Mouse (Mus musculus): ENCODE data around the gene Tfap4. TPM values are rescaled to one million over a fixed set of nuclear protein-coding genes. Genes with fewer than 3 reads are reported as not detected.

Tfap4 gene
- polyA plus RNA-seq, 1 experiment from 2014 or later, result 13.2 TPM

GRCm38 (mm10) chr16:4517906-4518305 is 41.7 kb downstream of the Tfap4 start:
- Histone ChIP-seq H3K4me3 (replicated peaks; ENCODE audit: low read length) (no peak overlapping the region), H3K9ac (replicated peaks; ENCODE audit: low read depth, low read length) (no peak overlapping the region), H3K9me3 (ENCODE audit: control insufficient read depth, low read length) (no peaks in the 10 kb centered on the region), H3K36me3 (ENCODE audit: control insufficient read depth, insufficient read depth) (no peaks in the 10 kb centered on the region), H3K27me3 (replicated peaks; ENCODE audit: control insufficient read depth, insufficient read depth, low read length) (no peaks in the 10 kb centered on the region), H3K4me2 (ENCODE audit: low read length) (no peak overlapping the region), H3K27ac (ENCODE audit: low read length) (no peak overlapping the region), H3K4me1 (replicated peaks; ENCODE audit: control insufficient read depth, insufficient read depth, low read length) (peaks cover 3% of the 10 kb centered on the region; the same call in 1 of the 2 replicates)
- 84% methylated on average over 2 of the region's 2 CpGs for WGBS
- no peak for ATAC-seq

GRCm38 (mm10) chr16:4514383-4514782 is 45.3 kb downstream of the Tfap4 start:
- no peak for ATAC-seq
- no peak overlapping the region for H3K27ac ChIP-seq (ENCODE audit: low read length)
- no peak overlapping the region for H3K4me3 ChIP-seq (replicated peaks; ENCODE audit: low read length)
- H3K9me3 ChIP-seq (ENCODE audit: control insufficient read depth, low read length), result no peaks in the 10 kb centered on the region
- H3K9ac ChIP-seq (replicated peaks; ENCODE audit: low read depth, low read length), result no peak overlapping the region
- 87% methylated on average over 3 of the region's 3 CpGs for whole genome bisulfite sequencing
- no peaks in the 10 kb centered on the region for H3K36me3 ChIP-seq (ENCODE audit: control insufficient read depth, insufficient read depth)
- peaks cover 3% of the 10 kb centered on the region; the same call in 1 of the 2 replicates for H3K4me1 ChIP-seq (replicated peaks; ENCODE audit: control insufficient read depth, insufficient read depth, low read length)
- H3K27me3 ChIP-seq (replicated peaks; ENCODE audit: control insufficient read depth, insufficient read depth, low read length), result no peaks in the 10 kb centered on the region
- no peak overlapping the region for H3K4me2 ChIP-seq (ENCODE audit: low read length)

GRCm38 (mm10) chr16:4512661-4513438 is 46.8 kb downstream of the Tfap4 start:
- H3K9ac ChIP-seq (replicated peaks; ENCODE audit: low read depth, low read length), result no peak overlapping the region
- H3K4me3 ChIP-seq (replicated peaks; ENCODE audit: low read length), result no peak overlapping the region
- no peak for ATAC-seq
- H3K27me3 ChIP-seq (replicated peaks; ENCODE audit: control insufficient read depth, insufficient read depth, low read length), result no peaks in the 10 kb centered on the region
- no peak overlapping the region for H3K4me2 ChIP-seq (ENCODE audit: low read length)
- WGBS, result 86% methylated on average over 3 of the region's 3 CpGs
- no peaks in the 10 kb centered on the region for H3K9me3 ChIP-seq (ENCODE audit: control insufficient read depth, low read length)
- H3K27ac ChIP-seq (ENCODE audit: low read length), result no peak overlapping the region
- H3K36me3 ChIP-seq (ENCODE audit: control insufficient read depth, insufficient read depth), result no peaks in the 10 kb centered on the region
- no peaks in the 10 kb centered on the region for H3K4me1 ChIP-seq (replicated peaks; ENCODE audit: control insufficient read depth, insufficient read depth, low read length)

DNA sequence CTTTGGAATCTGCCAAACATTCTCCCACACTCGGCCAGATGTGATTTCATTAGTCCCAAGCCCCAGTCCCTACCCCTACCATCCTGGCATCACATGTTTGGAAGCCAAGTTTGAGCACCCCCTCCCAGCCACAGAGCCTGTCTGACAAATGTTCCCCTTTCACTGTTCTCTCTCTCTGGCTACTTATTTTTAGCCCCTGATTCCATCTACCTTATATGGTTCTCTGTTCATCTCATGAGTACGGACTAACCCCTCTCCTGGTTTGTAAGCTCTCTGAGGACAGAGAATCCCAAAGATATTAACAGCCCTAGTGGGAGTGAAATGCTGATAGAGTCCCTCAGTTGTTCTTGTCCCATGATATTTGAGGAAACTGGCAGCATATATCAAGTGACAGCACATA is 48.3 kb downstream of the Tfap4 start:
- ATAC-seq, result no peak
- WGBS, result 92% methylated on average over 2 of the region's 2 CpGs
- Histone ChIP-seq H3K9me3 (ENCODE audit: control insufficient read depth, low read length) (no peaks in the 10 kb centered on the region), H3K36me3 (ENCODE audit: control insufficient read depth, insufficient read depth) (no peaks in the 10 kb centered on the region), H3K4me2 (ENCODE audit: low read length) (no peak overlapping the region), H3K4me1 (replicated peaks; ENCODE audit: control insufficient read depth, insufficient read depth, low read length) (no peaks in the 10 kb centered on the region), H3K27me3 (replicated peaks; ENCODE audit: control insufficient read depth, insufficient read depth, low read length) (no peaks in the 10 kb centered on the region), H3K9ac (replicated peaks; ENCODE audit: low read depth, low read length) (no peak overlapping the region), H3K4me3 (replicated peaks; ENCODE audit: low read length) (no peak overlapping the region), H3K27ac (ENCODE audit: low read length) (no peak overlapping the region)

GRCm38 (mm10) chr16:4506181-4506580 is 53.5 kb downstream of the Tfap4 start:
- Histone ChIP-seq H3K4me1 (replicated peaks; ENCODE audit: control insufficient read depth, insufficient read depth, low read length) (no peaks in the 10 kb centered on the region), H3K27me3 (replicated peaks; ENCODE audit: control insufficient read depth, insufficient read depth, low read length) (no peaks in the 10 kb centered on the region), H3K36me3 (ENCODE audit: control insufficient read depth, insufficient read depth) (no peaks in the 10 kb centered on the region), H3K4me2 (ENCODE audit: low read length) (no peak overlapping the region), H3K27ac (ENCODE audit: low read length) (no peak overlapping the region), H3K4me3 (replicated peaks; ENCODE audit: low read length) (no peak overlapping the region), H3K9ac (replicated peaks; ENCODE audit: low read depth, low read length) (no peak overlapping the region), H3K9me3 (ENCODE audit: control insufficient read depth, low read length) (no peaks in the 10 kb centered on the region)
- 83% methylated on average over 3 of the region's 3 CpGs for WGBS
- no peak for ATAC-seq

- Histone ChIP-seq H3K4me2 (ENCODE audit: low read length) (no peak overlapping the region), H3K4me3 (replicated peaks; ENCODE audit: low read length) (no peak overlapping the region), H3K9ac (replicated peaks; ENCODE audit: low read depth, low read length) (no peak overlapping the region), H3K36me3 (ENCODE audit: control insufficient read depth, insufficient read depth) (no peaks in the 10 kb centered on the region), H3K27me3 (replicated peaks; ENCODE audit: control insufficient read depth, insufficient read depth, low read length) (no peaks in the 10 kb centered on the region), H3K27ac (ENCODE audit: low read length) (no peak overlapping the region), H3K9me3 (ENCODE audit: control insufficient read depth, low read length) (no peaks in the 10 kb centered on the region), H3K4me1 (replicated peaks; ENCODE audit: control insufficient read depth, insufficient read depth, low read length) (no peaks in the 10 kb centered on the region)
- WGBS, result 97% methylated on average over 1 of the region's 1 CpGs
- ATAC-seq, result no peak
Observed at GRCm38 (mm10) chr16:4503495-4503894, 56.2 kb downstream of the Tfap4 start.

GRCm38 (mm10) chr16:4502568-4502967 is 57.1 kb downstream of the Tfap4 start:
- ATAC-seq, result no peak
- H3K4me2 ChIP-seq (ENCODE audit: low read length), result no peak overlapping the region
- no peaks in the 10 kb centered on the region for H3K4me1 ChIP-seq (replicated peaks; ENCODE audit: control insufficient read depth, insufficient read depth, low read length)
- no peak overlapping the region for H3K9ac ChIP-seq (replicated peaks; ENCODE audit: low read depth, low read length)
- no peak overlapping the region for H3K27ac ChIP-seq (ENCODE audit: low read length)
- H3K27me3 ChIP-seq (replicated peaks; ENCODE audit: control insufficient read depth, insufficient read depth, low read length), result no peaks in the 10 kb centered on the region
- H3K9me3 ChIP-seq (ENCODE audit: control insufficient read depth, low read length), result no peaks in the 10 kb centered on the region
- H3K36me3 ChIP-seq (ENCODE audit: control insufficient read depth, insufficient read depth), result no peaks in the 10 kb centered on the region
- H3K4me3 ChIP-seq (replicated peaks; ENCODE audit: low read length), result no peak overlapping the region

- Histone ChIP-seq H3K27ac (ENCODE audit: low read length) (no peak overlapping the region), H3K27me3 (replicated peaks; ENCODE audit: control insufficient read depth, insufficient read depth, low read length) (no peaks in the 10 kb centered on the region), H3K36me3 (ENCODE audit: control insufficient read depth, insufficient read depth) (no peaks in the 10 kb centered on the region), H3K9ac (replicated peaks; ENCODE audit: low read depth, low read length) (no peak overlapping the region), H3K9me3 (ENCODE audit: control insufficient read depth, low read length) (no peaks in the 10 kb centered on the region), H3K4me3 (replicated peaks; ENCODE audit: low read length) (no peak overlapping the region), H3K4me2 (ENCODE audit: low read length) (no peak overlapping the region), H3K4me1 (replicated peaks; ENCODE audit: control insufficient read depth, insufficient read depth, low read length) (no peaks in the 10 kb centered on the region)
- 89% methylated on average over 3 of the region's 3 CpGs for WGBS
- no peak for ATAC-seq
Observed at GRCm38 (mm10) chr16:4501703-4502102, 58.0 kb downstream of the Tfap4 start.

DNA sequence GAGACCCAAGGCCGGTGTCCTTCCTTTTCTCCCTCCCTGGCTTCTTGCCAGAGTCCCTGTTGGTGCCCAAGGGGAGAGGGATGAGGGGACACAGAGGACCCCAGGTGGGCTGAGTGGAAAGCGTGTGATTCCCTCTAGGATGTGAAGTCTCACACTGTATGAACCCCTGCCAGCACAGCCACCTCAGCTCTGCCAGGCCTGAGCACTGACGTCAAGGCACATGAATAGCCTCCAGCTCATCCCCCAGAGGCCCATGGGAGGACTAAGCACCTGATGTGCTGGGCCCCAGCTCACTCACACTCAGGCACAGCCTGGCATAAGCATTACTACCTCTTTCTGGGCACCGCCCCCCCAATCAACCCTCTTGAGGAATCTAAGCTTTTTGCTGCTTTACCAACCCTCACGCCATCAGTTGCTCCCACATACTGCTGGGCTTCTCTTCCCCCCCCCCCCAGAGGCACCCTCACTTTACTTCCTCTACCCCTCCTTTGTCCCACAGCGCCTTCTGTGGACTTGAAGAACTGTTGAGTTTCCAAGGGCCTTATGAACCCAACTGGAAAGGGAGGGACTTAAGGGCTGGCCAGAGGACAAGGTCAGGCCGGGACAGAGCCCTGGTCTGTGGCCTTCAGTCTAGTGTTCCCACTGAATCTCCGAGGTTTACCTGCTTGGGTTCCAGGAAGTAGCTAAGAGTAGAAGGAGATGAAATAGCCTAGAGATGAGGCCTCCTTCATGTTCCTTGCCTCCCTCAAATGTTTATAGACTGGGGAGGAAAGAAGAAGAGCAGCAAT is 58.9 kb downstream of the Tfap4 start:
- no peak overlapping the region for H3K27ac ChIP-seq (ENCODE audit: low read length)
- no peak overlapping the region for H3K9ac ChIP-seq (replicated peaks; ENCODE audit: low read depth, low read length)
- no peaks in the 10 kb centered on the region for H3K4me1 ChIP-seq (replicated peaks; ENCODE audit: control insufficient read depth, insufficient read depth, low read length)
- H3K9me3 ChIP-seq (ENCODE audit: control insufficient read depth, low read length), result no peaks in the 10 kb centered on the region
- no peak overlapping the region for H3K4me3 ChIP-seq (replicated peaks; ENCODE audit: low read length)
- H3K36me3 ChIP-seq (ENCODE audit: control insufficient read depth, insufficient read depth), result no peaks in the 10 kb centered on the region
- no peak overlapping the region for H3K4me2 ChIP-seq (ENCODE audit: low read length)
- ATAC-seq, result no peak
- 80% methylated on average over 8 of the region's 8 CpGs for WGBS
- no peaks in the 10 kb centered on the region for H3K27me3 ChIP-seq (replicated peaks; ENCODE audit: control insufficient read depth, insufficient read depth, low read length)
